Mouse (Mus musculus) embryonic facial prominence, embryonic 15.5 days (tissue): ENCODE data around the gene Col6a6. TPM values are rescaled to one million over a fixed set of nuclear protein-coding genes. Genes with fewer than 3 reads are reported as not detected.
"Not testable (repeated sequence)": the region's sequence is repeated elsewhere in the genome, so short reads cannot be mapped to it uniquely, and the experiment has no call there.

Source experiments
- ATAC-seq: fragments of 200-750 bp; cut with Nextera tagmentation; 2 replicates; pipeline ENCODE4 v1.8.0; 2017; ENCODE audit warnings: low read depth, moderate TSS enrichment; ENCODE audit not compliant: insufficient number of reproducible peaks, low FRiP score, low TSS enrichment
- H3K27ac ChIP-seq: fragments of 300-500 bp; sonication (generic); replicated peaks from 2 replicates; pipeline ENCODE4 v1.5.1; 2015; ENCODE audit warnings: mild to moderate bottlenecking, inconsistent platforms
- H3K27me3 ChIP-seq: fragments of 300-500 bp; sonication (generic); 2 replicates; pipeline ENCODE4 v1.6.1; 2015; ENCODE audit warnings: inconsistent platforms
- H3K36me3 ChIP-seq: fragments of 300-500 bp; sonication (generic); 2 replicates; pipeline ENCODE4 v1.6.1; 2015; ENCODE audit warnings: mild to moderate bottlenecking, inconsistent platforms
- H3K4me1 ChIP-seq: fragments of 300-500 bp; sonication (generic); 2 replicates; pipeline ENCODE4 v1.6.1; 2015; ENCODE audit warnings: inconsistent platforms
- H3K4me2 ChIP-seq: fragments of 300-500 bp; sonication (generic); replicated peaks from 2 replicates; pipeline ENCODE4 v1.6.1; 2015; ENCODE audit warnings: mild to moderate bottlenecking, inconsistent platforms
- H3K4me3 ChIP-seq: fragments of 300-500 bp; sonication (generic); replicated peaks from 2 replicates; pipeline ENCODE4 v1.5.1; 2015; ENCODE audit warnings: mild to moderate bottlenecking, inconsistent platforms
- H3K9ac ChIP-seq: fragments of 300-500 bp; sonication (generic); 2 replicates; pipeline ENCODE4 v1.6.1; 2015; ENCODE audit warnings: inconsistent platforms
- H3K9me3 ChIP-seq: fragments of 300-500 bp; sonication (generic); replicated peaks from 2 replicates; pipeline ENCODE4 v1.6.1; 2016; ENCODE audit warnings: inconsistent platforms
- WGBS: fragments of 180-500 bp; shearing (Covaris S2); methylation state at CpG from one replicate; pipeline ENCODE4 v1.1.7; 2015; 5-methylcytosine and 5-hydroxymethylcytosine counted together
- polyA plus RNA-seq: library from polyadenylated mRNA; unstranded; fragments of >200 nt; fragmentation: Nextera tagmentation; extraction: Ambion mirVana; gene quantifications from 2 replicates; pipeline ENCODE4 v1.2.1, GENCODE M21; 2015

Gene Col6a6
- polyA plus RNA-seq, 1 experiment from 2014 or later = 4.2 TPM

GRCm38 (mm10) chr9:105672032-105672431 lies 155.9 kb downstream of the Col6a6 start:
- Histone ChIP-seq H3K9me3 (no peaks in the 10 kb centered on the region), H3K4me3 (no peak overlapping the region), H3K9ac (no peak overlapping the region), H3K4me1 (no peaks in the 10 kb centered on the region), H3K4me2 (no peak overlapping the region), H3K27me3 (no peaks in the 10 kb centered on the region), H3K36me3 (peaks cover 58% of the 10 kb centered on the region), H3K27ac (no peak overlapping the region)
- no peak for ATAC-seq
- WGBS = 65% methylated on average over 2 of the region's 2 CpGs

- no peaks in the 10 kb centered on the region for H3K4me1 ChIP-seq
- no peak overlapping the region for H3K4me2 ChIP-seq
- ATAC-seq = no peak
- no peak overlapping the region for H3K27ac ChIP-seq
- H3K9me3 ChIP-seq = no peaks in the 10 kb centered on the region
- WGBS = 80% methylated on average over 4 of the region's 4 CpGs
- no peaks in the 10 kb centered on the region for H3K27me3 ChIP-seq
- H3K9ac ChIP-seq = no peak overlapping the region
- H3K4me3 ChIP-seq = no peak overlapping the region
- peaks cover 52% of the 10 kb centered on the region for H3K36me3 ChIP-seq
Observed at GRCm38 (mm10) chr9:105670916-105671315, 157.0 kb downstream of the Col6a6 start.

- ATAC-seq = peak; percentile 60; the same call in 1 of the 2 replicates
- peak overlapping the region; percentile 29; the same call in 1 of the 2 replicates for H3K27ac ChIP-seq
- H3K4me2 ChIP-seq = no peak overlapping the region
- peaks cover 60% of the 10 kb centered on the region for H3K36me3 ChIP-seq
- WGBS = 73% methylated on average over 7 of the region's 7 CpGs
- H3K4me3 ChIP-seq = no peak overlapping the region
- H3K9me3 ChIP-seq = no peaks in the 10 kb centered on the region
- no peak overlapping the region for H3K9ac ChIP-seq
- no peaks in the 10 kb centered on the region for H3K27me3 ChIP-seq
- H3K4me1 ChIP-seq = no peaks in the 10 kb centered on the region
Observed at GRCm38 (mm10) chr9:105665269-105665668, 162.7 kb downstream of the Col6a6 start.

GRCm38 (mm10) chr9:105659877-105660276 lies 168.1 kb downstream of the Col6a6 start:
- 85% methylated on average over 6 of the region's 6 CpGs for WGBS
- no peak overlapping the region for H3K4me2 ChIP-seq
- no peak overlapping the region for H3K27ac ChIP-seq
- ATAC-seq = no peak
- no peaks in the 10 kb centered on the region for H3K27me3 ChIP-seq
- H3K9me3 ChIP-seq = no peaks in the 10 kb centered on the region
- H3K36me3 ChIP-seq = peaks cover 46% of the 10 kb centered on the region
- H3K4me1 ChIP-seq = no peaks in the 10 kb centered on the region
- no peak overlapping the region for H3K4me3 ChIP-seq
- H3K9ac ChIP-seq = no peak overlapping the region

GRCm38 (mm10) chr9:105658216-105658615 lies 169.7 kb downstream of the Col6a6 start:
- H3K9me3 ChIP-seq = no peaks in the 10 kb centered on the region
- WGBS = 94% methylated on average over 12 of the region's 12 CpGs
- H3K4me1 ChIP-seq = no peaks in the 10 kb centered on the region
- no peaks in the 10 kb centered on the region for H3K27me3 ChIP-seq
- no peak overlapping the region for H3K4me2 ChIP-seq
- no peak overlapping the region for H3K4me3 ChIP-seq
- no peak for ATAC-seq
- H3K9ac ChIP-seq = no peak overlapping the region
- peaks cover 44% of the 10 kb centered on the region for H3K36me3 ChIP-seq
- no peak overlapping the region for H3K27ac ChIP-seq

- Histone ChIP-seq H3K9me3 (no peaks in the 10 kb centered on the region), H3K4me1 (no peaks in the 10 kb centered on the region), H3K27ac (no peak overlapping the region), H3K4me3 (no peak overlapping the region), H3K27me3 (no peaks in the 10 kb centered on the region), H3K9ac (no peak overlapping the region), H3K4me2 (no peak overlapping the region), H3K36me3 (peaks cover 51% of the 10 kb centered on the region)
- ATAC-seq = no peak
- 85% methylated on average over 2 of the region's 2 CpGs for WGBS
Observed at GRCm38 (mm10) chr9:105656189-105656588, 171.8 kb downstream of the Col6a6 start.

GRCm38 (mm10) chr9:105642460-105643371 lies 185.2 kb downstream of the Col6a6 start, which contains the start of gene Pik3r4:
Gene Pik3r4 (plus strand): TSS chr9:105642978.
- Histone ChIP-seq H3K9ac (peak within 1 kb of the TSS; percentile 80), H3K4me2 (peak within 1 kb of the TSS; percentile 63), H3K4me1 (peaks cover 10% of the 10 kb centered on the region), H3K27me3 (no peaks in the 10 kb centered on the region), H3K4me3 (peak within 1 kb of the TSS; percentile 95), H3K36me3 (peaks cover 11% of the 10 kb centered on the region), H3K9me3 (no peaks in the 10 kb centered on the region), H3K27ac (peak within 1 kb of the TSS; percentile 82)
- 6% methylated on average over 37 of the region's 37 CpGs for WGBS
- peak; percentile 81 for ATAC-seq

GRCm38 (mm10) chr9:105641377-105641776 lies 186.6 kb downstream of the Col6a6 start:
- H3K36me3 ChIP-seq = peaks cover 11% of the 10 kb centered on the region
- H3K4me2 ChIP-seq, H3K9me3 ChIP-seq, ATAC-seq, H3K27me3 ChIP-seq, H3K9ac ChIP-seq, H3K4me3 ChIP-seq, H3K27ac ChIP-seq: not testable (repeated sequence)
- WGBS = 80% methylated on average over 6 of the region's 6 CpGs
- H3K4me1 ChIP-seq = peaks cover 10% of the 10 kb centered on the region

Other genes with a start within 250 kb of the Col6a6 start
- gene Pik3r4, start 185.2 kb downstream of the Col6a6 start, polyA plus RNA-seq = 22.5 and 24.3 TPM in 2 replicates
- gene Col6a5, start 132.5 kb upstream of the Col6a6 start, polyA plus RNA-seq = 0.05 and 0.15 TPM in 2 replicates